Mouse (Mus musculus) stomach, embryonic 15.5 days (tissue): Measurements from ENCODE around the gene Taf10. TPM values are rescaled to one million over a fixed set of nuclear protein-coding genes. Genes with fewer than 3 reads are reported as not detected.
A peak's percentile ranks its signal among the peaks of the same experiment; 100 is the strongest.

ENCODE experiments used
- ATAC-seq: fragments of 200-750 bp; cut with Nextera tagmentation; 2 replicates; pipeline ENCODE4 v1.8.0; 2017; ENCODE audit warnings: low read depth, moderate number of reproducible peaks, moderate TSS enrichment; ENCODE audit not compliant: insufficient read depth, low FRiP score
- H3K27ac ChIP-seq: fragments of 300-500 bp; sonication (generic); 2 replicates; pipeline ENCODE4 v1.5.1; 2015; ENCODE audit warnings: mild to moderate bottlenecking, inconsistent platforms
- H3K27me3 ChIP-seq: fragments of 300-500 bp; sonication (generic); replicated peaks from 2 replicates; pipeline ENCODE4 v1.6.1; 2015; ENCODE audit warnings: inconsistent platforms
- H3K36me3 ChIP-seq: fragments of 300-500 bp; sonication (generic); 2 replicates; pipeline ENCODE4 v1.6.1; 2015; ENCODE audit warnings: inconsistent platforms
- H3K4me1 ChIP-seq: fragments of 300-500 bp; sonication (generic); 2 replicates; pipeline ENCODE4 v1.6.1; 2015; ENCODE audit warnings: inconsistent platforms
- H3K4me2 ChIP-seq: fragments of 300-500 bp; sonication (generic); 2 replicates; pipeline ENCODE4 v1.6.1; 2015; ENCODE audit warnings: mild to moderate bottlenecking, inconsistent platforms
- H3K4me3 ChIP-seq: fragments of 300-500 bp; sonication (generic); replicated peaks from 2 replicates; pipeline ENCODE4 v1.5.1; 2015; ENCODE audit warnings: inconsistent platforms
- H3K9ac ChIP-seq: fragments of 300-500 bp; sonication (generic); 2 replicates; pipeline ENCODE4 v1.6.1; 2015; ENCODE audit warnings: inconsistent platforms
- H3K9me3 ChIP-seq: fragments of 300-500 bp; sonication (generic); 2 replicates; pipeline ENCODE4 v1.6.1; 2016; ENCODE audit warnings: inconsistent platforms
- WGBS: fragments of 180-500 bp; shearing (Covaris S2); methylation state at CpG from one replicate; pipeline ENCODE4 v1.1.7; 2015; 5-methylcytosine and 5-hydroxymethylcytosine counted together
- polyA plus RNA-seq: library from polyadenylated mRNA; unstranded; fragments of >200 nt; fragmentation: Nextera tagmentation; extraction: Ambion mirVana; gene quantifications from 2 replicates; pipeline ENCODE4 v1.2.1, GENCODE M21; 2015

The Taf10 gene
- polyA plus RNA-seq, 1 experiment from 2014 or later: 139 TPM

- Histone ChIP-seq H3K4me3 (no peak overlapping the region), H3K27me3 (no peaks in the 10 kb centered on the region), H3K9ac (no peak overlapping the region), H3K27ac (no peak overlapping the region), H3K36me3 (peaks cover 14% of the 10 kb centered on the region; the same call in 1 of the 2 replicates), H3K9me3 (no peaks in the 10 kb centered on the region), H3K4me2 (no peak overlapping the region), H3K4me1 (peaks cover 38% of the 10 kb centered on the region)
- WGBS: 78% methylated on average over 2 of the region's 2 CpGs
- ATAC-seq: no peak
These were observed 31.9 kb upstream of the Taf10 start for GRCm38 (mm10) chr7:105776026-105776425.

DNA sequence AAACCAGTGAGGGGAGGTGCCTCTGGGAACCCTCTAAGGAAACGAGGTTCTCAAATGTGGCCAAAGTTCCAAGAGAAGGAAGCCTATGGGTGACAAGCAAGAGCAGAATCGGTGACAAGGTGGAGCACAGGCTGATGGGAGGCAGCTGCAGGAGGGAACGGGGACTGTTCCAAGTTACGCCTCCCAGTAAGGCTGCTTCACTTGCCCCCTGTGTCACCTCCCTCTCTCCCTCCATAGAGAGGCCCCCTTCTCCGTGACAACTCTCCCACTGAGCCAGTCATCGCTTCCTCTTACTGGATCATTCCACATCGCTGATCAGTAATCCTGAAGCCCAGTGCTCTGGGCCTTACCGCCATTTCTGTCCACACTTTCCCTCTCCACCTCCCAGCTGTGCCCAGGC lies 30.5 kb upstream of the Taf10 start:
- ATAC-seq: 0 out of 2 replicates have a peak, but pooled peaks have one; percentile 31
- Histone ChIP-seq H3K9me3 (no peaks in the 10 kb centered on the region), H3K27ac (peak overlapping the region; percentile 57), H3K36me3 (peaks cover 10% of the 10 kb centered on the region; the same call in 1 of the 2 replicates), H3K9ac (no peak overlapping the region), H3K4me3 (no peak overlapping the region), H3K4me1 (peaks cover 41% of the 10 kb centered on the region), H3K4me2 (peak overlapping the region; percentile 3; the same call in 1 of the 2 replicates), H3K27me3 (no peaks in the 10 kb centered on the region)
- 44% methylated on average over 8 of the region's 8 CpGs for WGBS

DNA sequence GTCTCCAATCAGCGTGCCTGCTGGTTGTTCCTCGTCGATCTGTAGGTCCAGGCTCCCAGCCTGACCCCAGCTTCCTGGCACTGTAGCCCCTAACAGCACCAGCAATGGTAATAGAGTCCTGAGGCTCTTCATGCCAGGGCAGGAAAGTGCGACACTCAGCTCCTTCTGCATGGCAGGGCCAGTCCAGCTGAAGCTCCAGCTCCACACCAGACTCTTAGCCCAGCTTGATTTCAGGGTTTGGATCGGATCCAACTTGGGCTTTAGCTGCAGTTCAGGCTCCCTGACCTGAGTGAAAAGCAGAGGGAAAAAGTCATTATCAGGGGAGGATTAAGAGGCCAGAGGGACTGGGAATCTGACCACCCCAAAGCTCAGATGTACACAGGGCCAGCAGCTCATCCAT lies 28.9 kb upstream of the Taf10 start:
- Histone ChIP-seq H3K4me2 (no peak overlapping the region), H3K36me3 (peaks cover 10% of the 10 kb centered on the region; the same call in 1 of the 2 replicates), H3K27me3 (no peaks in the 10 kb centered on the region), H3K4me1 (peaks cover 28% of the 10 kb centered on the region), H3K27ac (no peak overlapping the region), H3K4me3 (no peak overlapping the region), H3K9ac (no peak overlapping the region), H3K9me3 (no peaks in the 10 kb centered on the region)
- 82% methylated on average over 5 of the region's 5 CpGs for WGBS
- ATAC-seq: no peak

GRCm38 (mm10) chr7:105772331-105772730 lies 28.2 kb upstream of the Taf10 start:
- Histone ChIP-seq H3K9ac (no peak overlapping the region), H3K4me3 (no peak overlapping the region), H3K9me3 (no peaks in the 10 kb centered on the region), H3K36me3 (peaks cover 10% of the 10 kb centered on the region; the same call in 1 of the 2 replicates), H3K4me1 (peaks cover 28% of the 10 kb centered on the region), H3K27me3 (no peaks in the 10 kb centered on the region), H3K4me2 (no peak overlapping the region), H3K27ac (no peak overlapping the region)
- ATAC-seq: no peak
- WGBS: 97% methylated on average over 15 of the region's 15 CpGs

DNA sequence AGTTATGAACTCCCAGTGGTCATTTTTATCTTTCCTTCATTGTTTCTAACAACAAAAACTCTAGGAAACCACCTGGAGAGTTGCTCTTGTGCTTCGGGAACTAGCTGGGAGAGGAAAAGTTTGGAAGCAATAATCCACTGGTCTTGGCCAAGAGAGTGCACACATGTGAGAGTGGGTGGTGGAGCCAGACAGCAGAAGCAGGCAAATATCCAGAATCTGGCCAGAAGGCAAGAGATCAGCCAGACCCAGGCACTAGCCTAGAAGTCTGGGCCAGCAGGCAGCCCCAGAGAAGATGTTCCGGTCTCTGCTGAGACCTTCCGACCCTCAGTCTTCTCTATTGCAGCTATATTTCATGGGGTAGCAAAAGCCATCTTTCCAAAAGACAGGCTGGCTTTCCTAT lies 25.8 kb upstream of the Taf10 start:
- WGBS: 69% methylated on average over 3 of the region's 3 CpGs
- ATAC-seq: no peak

DNA sequence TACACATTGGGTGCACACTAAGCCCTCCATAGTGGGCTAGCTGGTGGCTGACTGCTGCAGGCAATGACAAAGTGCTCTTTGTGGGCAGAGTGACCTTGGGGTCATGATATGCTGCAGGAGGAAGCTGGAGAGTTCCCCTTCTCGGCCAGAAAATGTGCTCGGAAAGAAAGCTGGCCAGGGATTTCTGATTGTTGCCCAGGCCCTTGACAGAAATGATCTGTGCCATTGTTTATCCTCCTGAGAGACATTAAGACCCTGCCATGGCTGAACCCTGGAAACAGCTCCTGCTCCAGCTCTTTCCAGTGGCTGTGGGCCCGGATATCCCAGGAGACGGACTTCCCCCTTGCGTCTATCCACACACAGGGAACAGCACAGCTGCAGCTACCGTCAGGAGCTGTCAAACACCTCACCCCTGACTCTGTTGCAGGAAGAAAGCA lies 23.6 kb upstream of the Taf10 start:
- peaks cover 11% of the 10 kb centered on the region for H3K4me1 ChIP-seq
- no peaks in the 10 kb centered on the region for H3K9me3 ChIP-seq
- H3K9ac ChIP-seq: no peak overlapping the region
- no peak overlapping the region for H3K4me2 ChIP-seq
- no peaks in the 10 kb centered on the region for H3K27me3 ChIP-seq
- H3K27ac ChIP-seq: peak overlapping the region; percentile 48
- no peak overlapping the region for H3K4me3 ChIP-seq
- WGBS: 16% methylated on average over 6 of the region's 6 CpGs
- peaks cover 35% of the 10 kb centered on the region for H3K36me3 ChIP-seq
- ATAC-seq: peak; percentile 38; the same call in 1 of the 2 replicates

More for the DNA sequence above, 25.8 kb upstream of the Taf10 start:
- no peak overlapping the region for H3K9ac ChIP-seq
- H3K27me3 ChIP-seq: no peaks in the 10 kb centered on the region
- H3K27ac ChIP-seq: no peak overlapping the region
- H3K4me2 ChIP-seq: no peak overlapping the region
- H3K9me3 ChIP-seq: no peaks in the 10 kb centered on the region
- peaks cover 19% of the 10 kb centered on the region for H3K36me3 ChIP-seq
- H3K4me3 ChIP-seq: no peak overlapping the region
- peaks cover 15% of the 10 kb centered on the region for H3K4me1 ChIP-seq

DNA sequence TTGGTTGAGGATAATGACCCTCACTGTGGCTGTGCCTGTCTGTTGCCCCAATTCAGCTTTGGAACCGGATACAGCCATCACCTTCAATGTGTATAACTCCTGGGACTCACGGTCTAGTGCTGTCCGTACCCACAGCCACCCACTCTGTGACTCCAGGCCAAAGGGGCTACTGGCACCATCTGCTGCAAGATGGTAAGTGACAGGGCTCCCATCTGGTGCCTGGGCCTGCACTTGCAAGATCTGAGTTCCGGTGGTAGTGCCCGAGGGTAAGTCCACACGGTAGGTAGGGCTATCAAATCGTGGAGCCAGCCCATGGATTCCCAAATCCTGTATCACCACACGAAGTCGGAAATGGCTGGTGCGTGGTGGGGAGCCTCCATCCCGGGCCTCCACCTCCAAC lies 20.2 kb upstream of the Taf10 start:
- Histone ChIP-seq H3K9me3 (no peaks in the 10 kb centered on the region), H3K4me3 (no peak overlapping the region), H3K27me3 (0 out of 2 replicates have a peak, but pooled peaks cover 5% of the 10 kb centered on the region), H3K27ac (no peak overlapping the region), H3K4me2 (no peak overlapping the region), H3K4me1 (peaks cover 7% of the 10 kb centered on the region), H3K9ac (no peak overlapping the region), H3K36me3 (peaks cover 44% of the 10 kb centered on the region)
- WGBS: 94% methylated on average over 11 of the region's 11 CpGs
- no peak for ATAC-seq

DNA sequence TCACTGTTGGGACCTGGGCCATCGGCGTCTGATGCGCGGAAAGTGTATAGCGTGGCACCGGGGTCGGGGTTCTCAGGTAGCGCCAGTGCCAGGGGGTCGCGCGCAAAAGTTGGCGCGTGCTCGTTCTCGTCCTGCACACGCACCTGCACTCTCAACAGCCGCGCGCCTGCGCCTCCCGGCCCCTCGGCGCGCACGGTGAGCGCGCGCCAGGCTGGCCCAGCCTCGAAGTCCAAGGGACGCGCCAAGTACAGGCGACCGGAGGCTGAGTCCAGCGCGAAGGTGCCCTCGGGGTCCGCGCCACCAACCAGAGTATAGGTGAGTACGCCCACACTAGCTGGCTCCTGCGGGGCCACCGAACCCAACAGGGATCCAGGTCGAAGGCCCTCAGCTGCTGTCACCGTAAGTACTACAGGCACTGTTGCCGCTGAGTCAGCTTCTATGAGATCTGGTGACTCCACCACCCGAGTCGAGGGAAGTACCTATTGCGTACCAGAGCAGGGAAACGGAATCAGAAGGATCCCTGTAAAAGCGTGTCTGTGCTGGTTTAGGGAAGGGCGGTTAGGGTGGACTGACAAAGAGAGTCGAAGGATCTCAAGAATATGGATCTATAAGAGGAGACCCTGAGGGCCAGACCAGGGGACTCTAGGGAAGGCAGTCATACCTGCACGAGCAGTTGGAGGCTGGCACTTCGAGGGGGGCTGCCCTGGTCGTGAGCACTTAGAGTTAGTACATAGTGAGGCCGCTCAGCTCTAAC lies 18.5 kb upstream of the Taf10 start:
- Histone ChIP-seq H3K4me3 (peak overlapping the region; percentile 27), H3K27me3 (0 out of 2 replicates have a peak, but pooled peaks cover 5% of the 10 kb centered on the region), H3K4me2 (peak overlapping the region; percentile 57), H3K4me1 (peaks cover 2% of the 10 kb centered on the region; the same call in 1 of the 2 replicates), H3K27ac (no peak overlapping the region), H3K9me3 (no peaks in the 10 kb centered on the region), H3K9ac (no peak overlapping the region), H3K36me3 (peaks cover 50% of the 10 kb centered on the region)
- no peak for ATAC-seq
- WGBS: 46% methylated on average over 55 of the region's 55 CpGs

GRCm38 (mm10) chr7:105761813-105762484 lies 17.8 kb upstream of the Taf10 start:
- H3K9me3 ChIP-seq: no peaks in the 10 kb centered on the region
- 0 out of 2 replicates have a peak, but pooled peaks cover 5% of the 10 kb centered on the region for H3K27me3 ChIP-seq
- peaks cover 50% of the 10 kb centered on the region for H3K36me3 ChIP-seq
- no peak overlapping the region for H3K27ac ChIP-seq
- peak; percentile 28; the same call in 1 of the 2 replicates for ATAC-seq
- peak overlapping the region; percentile 57 for H3K4me2 ChIP-seq
- H3K4me1 ChIP-seq: no peaks in the 10 kb centered on the region
- H3K4me3 ChIP-seq: peak overlapping the region; percentile 27
- WGBS: 48% methylated on average over 51 of the region's 51 CpGs
- no peak overlapping the region for H3K9ac ChIP-seq

DNA sequence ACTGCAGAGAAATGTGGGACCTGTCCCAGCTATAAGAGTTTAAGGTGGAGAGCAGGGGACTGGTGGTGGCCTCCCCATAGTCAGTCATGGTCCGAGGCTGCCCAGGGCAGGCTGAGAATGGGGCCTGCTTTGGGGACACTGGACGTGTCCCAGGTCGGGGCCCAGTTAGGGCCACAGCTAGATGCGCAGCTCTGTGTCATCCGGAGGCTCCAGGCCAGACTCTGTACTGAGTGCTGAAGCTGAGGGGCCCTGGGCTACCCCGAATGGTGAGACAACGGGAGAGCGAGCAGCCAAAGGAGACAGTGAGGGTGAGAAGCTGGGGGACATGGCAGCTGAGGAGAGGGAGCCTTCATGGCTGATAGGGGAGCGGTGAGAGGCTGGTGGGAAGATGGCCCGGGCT lies 9.1 kb upstream of the Taf10 start:
- no peaks in the 10 kb centered on the region for H3K9me3 ChIP-seq
- H3K27ac ChIP-seq: no peak overlapping the region
- peaks cover 41% of the 10 kb centered on the region for H3K36me3 ChIP-seq
- H3K9ac ChIP-seq: no peak overlapping the region
- no peak overlapping the region for H3K4me2 ChIP-seq
- no peaks in the 10 kb centered on the region for H3K27me3 ChIP-seq
- H3K4me1 ChIP-seq: peaks cover 5% of the 10 kb centered on the region
- ATAC-seq: no peak
- whole genome bisulfite sequencing: 91% methylated on average over 10 of the region's 10 CpGs
- H3K4me3 ChIP-seq: no peak overlapping the region

DNA sequence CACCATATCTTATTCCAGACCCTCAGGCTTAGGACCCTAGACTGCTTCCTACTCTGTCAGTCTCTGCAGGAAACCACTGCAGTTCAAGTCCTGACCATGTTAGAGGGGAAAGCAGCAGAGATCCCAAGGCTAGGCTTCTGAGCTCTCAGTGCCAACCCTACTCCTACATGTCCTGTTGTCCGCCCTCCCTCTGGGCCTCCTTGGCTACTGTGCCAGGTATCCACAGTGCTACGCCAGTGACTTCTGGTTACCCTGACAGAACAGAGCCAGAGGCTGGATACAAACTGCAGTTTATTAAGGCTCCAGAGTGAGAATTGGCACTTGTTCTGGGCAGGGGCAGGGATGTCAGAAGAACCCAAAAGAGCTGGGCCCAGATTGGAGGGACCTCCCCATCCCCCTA lies 8.6 kb upstream of the Taf10 start:
- Histone ChIP-seq H3K4me2 (no peak overlapping the region), H3K36me3 (peaks cover 36% of the 10 kb centered on the region), H3K9me3 (no peaks in the 10 kb centered on the region), H3K27me3 (no peaks in the 10 kb centered on the region), H3K9ac (no peak overlapping the region), H3K4me3 (no peak overlapping the region), H3K27ac (no peak overlapping the region), H3K4me1 (peaks cover 5% of the 10 kb centered on the region)
- 92% methylated on average over 2 of the region's 2 CpGs for WGBS
- no peak for ATAC-seq
